Mouse (Mus musculus) ES-E14 (cell line): ENCODE results near the gene Cyb5d1. TPM values are rescaled to one million over a fixed set of nuclear protein-coding genes. Genes with fewer than 3 reads are reported as not detected.
"Not testable (repeated sequence)": the region's sequence is repeated elsewhere in the genome, so short reads cannot be mapped to it uniquely, and the experiment has no call there.

ENCODE experiments used
- DNase-seq: peaks from one replicate; pipeline ENCODE4 v3.0.0-alpha.2; 2013; ENCODE audit warnings: low read depth, low spot score
- H3K27ac ChIP-seq: 2 replicates; pipeline ENCODE4 v1.5.1; 2012; ENCODE audit warnings: low read depth, mild to moderate bottlenecking, low read length, moderate library complexity, mixed read lengths; ENCODE audit not compliant: poor library complexity, insufficient read depth, severe bottlenecking
- H3K36me3 ChIP-seq: 2 replicates; pipeline ENCODE4 v1.6.1; 2012; ENCODE audit warnings: mild to moderate bottlenecking, low read length, moderate library complexity, mixed read lengths; ENCODE audit not compliant: control insufficient read depth, poor library complexity, insufficient read depth, severe bottlenecking
- H3K4me1 ChIP-seq, 2 experiments: fragments of 150-350 bp in 1 of 2; sonication (generic) in 1 of 2; 2 replicates each; pipeline ENCODE4 v1.6.1; 2012; ENCODE audit warnings: low read length in 2 of 2, mild to moderate bottlenecking in 1 of 2, mixed read lengths in 1 of 2; ENCODE audit not compliant: control insufficient read depth in 2 of 2, insufficient read depth in 2 of 2, poor library complexity in 1 of 2
- H3K4me3 ChIP-seq, 2 experiments: fragments of 150-350 bp in 1 of 2; sonication (generic) in 1 of 2; 2 replicates each; pipeline ENCODE4 v1.5.1; 2012; ENCODE audit warnings: low read length in 2 of 2, low read depth in 1 of 2, mild to moderate bottlenecking in 1 of 2, mixed read lengths in 1 of 2; ENCODE audit not compliant: insufficient read depth in 1 of 2, poor library complexity in 1 of 2, severe bottlenecking in 1 of 2
- H3K9ac ChIP-seq: 2 replicates; pipeline ENCODE4 v1.6.1; 2012; ENCODE audit warnings: low read depth, mild to moderate bottlenecking, low read length, mixed read lengths; ENCODE audit not compliant: poor library complexity, insufficient read depth, severe bottlenecking
- H3K9me3 ChIP-seq: fragments of 150-350 bp; sonication (generic); 2 replicates; pipeline ENCODE4 v1.6.1; 2012; ENCODE audit warnings: low read depth, mild to moderate bottlenecking, low read length; ENCODE audit not compliant: control insufficient read depth, insufficient read depth
- CHD2 ChIP-seq: IDR thresholded peaks from 2 replicates; pipeline ENCODE4 v1.6.1; 2014; ENCODE audit warnings: mild to moderate bottlenecking, low read depth, low read length, inconsistent platforms
- HCFC1 ChIP-seq: IDR thresholded peaks from 2 replicates; pipeline ENCODE4 v1.6.1; 2012; ENCODE audit warnings: low read length, inconsistent platforms, borderline replicate concordance; ENCODE audit not compliant: insufficient read depth
- MAFK ChIP-seq: IDR thresholded peaks from 2 replicates; pipeline ENCODE4 v1.6.1; 2014; ENCODE audit warnings: mild to moderate bottlenecking, low read depth, low read length, inconsistent platforms; ENCODE audit not compliant: insufficient read depth
- ZC3H11A ChIP-seq: IDR thresholded peaks from 2 replicates; pipeline ENCODE4 v1.6.1; 2012; ENCODE audit warnings: low read depth, mild to moderate bottlenecking, inconsistent platforms, low read length, borderline replicate concordance
- ZNF384 ChIP-seq: IDR thresholded peaks from 2 replicates; pipeline ENCODE4 v1.6.1; 2012; ENCODE audit warnings: low read depth, low read length, inconsistent platforms
- in situ Hi-C, 2 experiments: fragments of 600-800 bp; cut with MboI; formaldehyde crosslinking; loops; one replicate each; pipeline ENCODE4 v1.15.1; 2025; ENCODE audit warnings: low sequenced_read_pairs in 2 of 2, inconsistent platforms in 1 of 2; ENCODE audit not compliant: unreplicated experiment in 2 of 2
- total RNA-seq: library from RNA; depleted of rRNA; stranded (reverse); fragments of 300-350 nt; gene quantifications from 2 replicates; pipeline ENCODE4 v1.2.3, GENCODE M21; 2012; rRNA removed

Gene Cyb5d1
- total RNA-seq = 18.8 and 29.0 TPM in 2 replicates

DNA sequence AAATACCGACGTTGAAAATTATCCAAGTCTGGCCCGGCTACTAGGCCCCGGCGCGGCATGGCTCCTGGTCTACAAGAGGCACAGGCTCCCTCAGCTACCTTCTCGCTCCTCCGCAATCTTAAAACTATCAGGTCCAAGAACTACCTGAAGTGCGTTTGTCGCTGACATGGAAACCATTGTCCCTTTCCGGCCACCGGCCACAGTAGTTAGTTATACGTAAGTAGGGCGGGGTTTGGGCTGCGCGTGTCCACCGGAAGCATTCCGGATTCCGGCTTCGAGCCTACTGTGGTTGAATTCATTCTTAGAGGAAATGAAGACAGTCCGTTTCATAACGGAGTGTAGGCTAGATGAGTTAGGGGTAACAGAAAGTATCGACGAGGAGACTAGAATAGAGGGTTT, at the start of gene Cyb5d1, which contains the start of gene Naa38:
Gene Cyb5d1, minus strand, starts transcription at position 397 of the 399 bp plus-strand sequence.
Gene Naa38, plus strand, starts transcription at position 253 of the 399 bp plus-strand sequence.
- in situ Hi-C loops, DNase-seq, H3K4me1 ChIP-seq, H3K9me3 ChIP-seq, H3K36me3 ChIP-seq: not testable (repeated sequence)
- Histone ChIP-seq H3K9ac (peak within 1 kb of the TSS; percentile 97), H3K4me3 (peak within 1 kb of the TSS; percentile 80 to 91), H3K27ac (peak within 1 kb of the TSS; percentile 89)

DNA sequence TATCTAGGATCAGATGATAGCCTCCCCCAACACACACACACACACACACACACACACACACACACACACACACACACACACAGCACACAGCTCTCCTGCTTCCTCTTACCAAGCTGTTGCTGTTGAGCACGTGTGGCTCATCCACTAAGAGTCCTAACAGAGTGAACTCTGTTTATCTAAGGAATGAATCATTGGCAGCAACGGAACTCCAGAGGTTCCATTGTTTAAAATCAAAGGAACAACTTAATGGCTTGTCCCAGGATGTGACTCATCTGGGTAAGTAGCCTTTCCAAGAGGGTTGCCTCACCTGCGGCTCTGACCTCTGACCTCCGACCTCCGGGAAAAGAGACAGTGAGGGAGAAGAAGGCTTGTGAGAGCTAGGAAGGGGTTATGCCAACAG, 47.9 kb upstream of the Cyb5d1 start:
- Histone ChIP-seq H3K9ac (no peak overlapping the region), H3K4me1 (peaks cover 0 to 5% of the 10 kb centered on the region in 2 experiments; a peak in 1 of 4 replicates), H3K36me3 (no peaks in the 10 kb centered on the region), H3K4me3 (no peak overlapping the region), H3K9me3 (no peaks in the 10 kb centered on the region), H3K27ac (no peak overlapping the region)
- in situ Hi-C loops = no loop called here
- DNase-seq = no peak
- TF ChIP-seq CHD2 = peak; percentile 66
- no peak for TF ChIP-seq HCFC1

DNA sequence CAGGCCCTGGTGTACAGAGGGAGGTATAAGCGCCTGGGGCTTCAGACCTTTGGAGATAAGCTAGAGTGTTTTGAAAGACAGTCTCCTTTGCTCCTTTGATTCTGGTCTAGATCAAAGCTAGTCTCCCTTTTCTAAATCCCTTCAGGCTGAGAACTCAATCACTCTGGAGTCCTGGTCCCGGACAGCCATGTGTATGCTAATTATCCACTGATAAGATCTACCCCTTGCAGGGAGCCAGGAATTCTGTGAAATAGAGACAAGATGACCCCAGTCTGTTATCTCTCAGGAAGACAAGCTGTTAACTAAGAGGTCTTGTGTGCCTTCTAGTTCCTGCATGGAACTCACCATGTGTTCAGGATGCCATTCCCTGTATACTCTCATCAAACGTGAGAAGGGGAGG, 41.9 kb upstream of the Cyb5d1 start:
- no peak for TF ChIP-seq HCFC1
- no peak for TF ChIP-seq MAFK
- no peak for TF ChIP-seq ZNF384
- no peak for TF ChIP-seq CHD2
- no peak for TF ChIP-seq ZC3H11A
- Histone ChIP-seq H3K4me3 (no peak overlapping the region), H3K9me3 (no peaks in the 10 kb centered on the region), H3K9ac (no peak overlapping the region), H3K36me3 (no peaks in the 10 kb centered on the region), H3K27ac (no peak overlapping the region), H3K4me1 (peaks cover 0 to 4% of the 10 kb centered on the region in 2 experiments; a peak in 2 of 4 replicates)
- in situ Hi-C loops = no loop called here
- DNase-seq = peak; percentile 52

DNA sequence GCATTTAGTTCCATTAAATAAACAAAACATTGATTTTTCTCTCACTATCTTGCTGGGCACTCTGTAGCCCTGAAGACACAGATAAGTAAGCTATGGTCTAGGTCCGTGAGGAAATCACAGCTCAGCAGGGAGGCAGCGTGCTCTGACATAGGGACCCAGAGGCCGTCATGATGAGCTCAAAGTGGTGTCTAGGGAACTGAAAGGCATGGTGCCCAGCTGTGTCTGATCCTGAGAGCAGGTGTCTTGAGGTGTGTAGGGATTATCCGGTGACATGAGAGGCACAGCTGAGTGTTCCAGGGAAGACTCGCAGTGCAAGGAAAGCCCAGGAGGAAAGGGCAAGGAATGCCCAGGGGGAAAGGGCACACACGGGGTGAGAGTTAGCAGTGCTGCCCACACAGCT, 37.8 kb upstream of the Cyb5d1 start:
- no peak overlapping the region for H3K9ac ChIP-seq
- H3K36me3 ChIP-seq = no peaks in the 10 kb centered on the region
- H3K4me3 ChIP-seq = no peak overlapping the region
- TF ChIP-seq CHD2 (no peak), ZNF384 (no peak), HCFC1 (no peak), ZC3H11A (no peak), MAFK (no peak)
- no peak for DNase-seq
- in situ Hi-C loops = no loop called here
- peaks cover 0 to 12% of the 10 kb centered on the region in 2 experiments; a peak in 2 of 4 replicates for H3K4me1 ChIP-seq
- no peak overlapping the region for H3K27ac ChIP-seq
- H3K9me3 ChIP-seq = no peaks in the 10 kb centered on the region

GRCm38 (mm10) chr11:69432640-69432982, 37.2 kb upstream of the Cyb5d1 start:
- no peak for DNase-seq
- H3K36me3 ChIP-seq = no peaks in the 10 kb centered on the region
- no peak overlapping the region for H3K4me3 ChIP-seq
- no peak overlapping the region for H3K27ac ChIP-seq
- in situ Hi-C loops = no loop called here
- peaks cover 0 to 11% of the 10 kb centered on the region in 2 experiments; a peak in 2 of 4 replicates for H3K4me1 ChIP-seq
- TF ChIP-seq HCFC1 (no peak), ZNF384 (no peak), MAFK (no peak), ZC3H11A (no peak), CHD2 (no peak)
- no peaks in the 10 kb centered on the region for H3K9me3 ChIP-seq
- no peak overlapping the region for H3K9ac ChIP-seq
